In the genomic region with DNA sequence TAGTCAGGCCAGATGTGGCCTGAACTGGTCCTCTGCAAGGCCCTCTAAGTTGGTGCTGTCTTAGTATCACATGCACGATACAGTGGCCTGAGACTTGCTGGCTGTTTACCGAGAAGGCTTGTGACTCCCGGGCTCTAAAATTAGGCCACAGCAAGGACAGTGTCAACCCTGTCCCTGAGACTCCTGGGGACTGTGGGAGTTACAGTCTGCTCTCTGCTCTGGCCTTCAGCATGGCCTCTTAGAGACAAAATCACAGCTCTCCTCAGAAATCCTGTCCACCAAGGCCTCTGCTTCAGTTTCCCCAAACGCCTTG, we compare ENCODE assay signal across 10 mouse cellular contexts. TPM values are rescaled to one million over a fixed set of nuclear protein-coding genes. Genes with fewer than 3 reads are reported as not detected.
DNase-seq lines count a peak whose midpoint lies in the region.
"Had no signal": no experiment of that assay in that cellular context is flagged by ENCODE, and none has a peak within 500 bp of the region (broad histone marks: within the 10 kb centered on the region; RNA-seq: fewer than 3 reads in every experiment).

No protein-coding gene starts in this region.

- peak; percentile 47 to 70 for DNase-seq in gastrocnemius, adult 8-10 months (ENCODE audit: low spot score in 2 of 2)
- no peak for DNase-seq in gastrocnemius, postnatal 10 days
- peak; percentile 51 for DNase-seq in adrenal gland, postnatal 10 days
- peak; percentile 79 for DNase-seq in heart, adult 8-10 months (ENCODE audit: low spot score)
- DNase-seq in heart, postnatal 25 days (ENCODE audit: low spot score), result peak; percentile 28
- no peak for DNase-seq in left cerebral cortex, adult 11 months (ENCODE audit: low spot score)
- no peak for DNase-seq in urinary bladder, postnatal 14 days (ENCODE audit: low spot score)
- no peak for DNase-seq in thymus, postnatal 36 days
- DNase-seq: cerebellum, postnatal 14 days had no signal

- intact Hi-C loops in heart, postnatal 25 days (cut with DNase I), result no loop called here

RNA-seq across cellular contexts. Expression of a gene that starts 20.5 kb away (rescaled TPM):
- 10 to 100 TPM; 52.1 to 64.3 (median 60.7) TPM for total RNA-seq in gastrocnemius, adult 8-10 months (2022)
- 10 to 100 TPM; 33.2 to 35.8 TPM for total RNA-seq in gastrocnemius, postnatal 10 days (2021)
- 100 to 1,000 TPM; 110 to 122 TPM for total RNA-seq in adrenal gland, postnatal 10 days (2021)
- total RNA-seq in heart, adult 8-10 months (2022), result 10 to 100 TPM; 71.2 to 81.2 (median 74.4) TPM
- total RNA-seq in heart, postnatal 25 days (2021), result 10 to 100 TPM; 63.9 to 70.1 TPM

RNA-seq across cellular contexts. Expression of a gene that starts 32.6 kb away (rescaled TPM):
- total RNA-seq in gastrocnemius, adult 8-10 months (2022), result not detected
- under 1 TPM in 1 of 2 experiments, not detected in 1; 0.11 TPM for total RNA-seq in gastrocnemius, postnatal 10 days (2021)
- total RNA-seq in adrenal gland, postnatal 10 days (2021), result under 1 TPM; 0.24 to 0.33 TPM
- total RNA-seq in heart, adult 8-10 months (2022), result under 1 TPM in 2 of 4 experiments, not detected in 2; 0.08 to 0.13 TPM
- total RNA-seq in heart, postnatal 25 days (2021), result not detected
- total RNA-seq: megakaryocyte-erythroid progenitor cell, adult 5-6 weeks had no signal

RNA-seq across cellular contexts. Expression of a gene that starts 52.2 kb away (rescaled TPM):
- 100 to 1,000 TPM; 119 to 156 (median 128) TPM for total RNA-seq in gastrocnemius, adult 8-10 months (2022)
- 100 to 1,000 TPM; 139 to 141 TPM for total RNA-seq in gastrocnemius, postnatal 10 days (2021)
- 100 to 1,000 TPM; 161 to 179 TPM for total RNA-seq in adrenal gland, postnatal 10 days (2021)
- total RNA-seq in heart, adult 8-10 months (2022), result 100 to 1,000 TPM; 159 to 182 (median 170) TPM
- total RNA-seq in heart, postnatal 25 days (2021), result 100 to 1,000 TPM; 142 to 152 TPM

Comparison
In these comparisons a context has a peak if more than half of its experiments do, and no peak if none do; other contexts are left out.
1. DNase-seq: peak in gastrocnemius, adult 8-10 months (2 of 2), adrenal gland, postnatal 10 days (single experiment), heart, adult 8-10 months (single experiment) and heart, postnatal 25 days (single experiment); none in gastrocnemius, postnatal 10 days (single experiment), left cerebral cortex, adult 11 months (single experiment), urinary bladder, postnatal 14 days (single experiment) and thymus, postnatal 36 days (0 of 2).